Mouse (Mus musculus): ENCODE data around the gene Ttc33.

Gene Ttc33

DNA sequence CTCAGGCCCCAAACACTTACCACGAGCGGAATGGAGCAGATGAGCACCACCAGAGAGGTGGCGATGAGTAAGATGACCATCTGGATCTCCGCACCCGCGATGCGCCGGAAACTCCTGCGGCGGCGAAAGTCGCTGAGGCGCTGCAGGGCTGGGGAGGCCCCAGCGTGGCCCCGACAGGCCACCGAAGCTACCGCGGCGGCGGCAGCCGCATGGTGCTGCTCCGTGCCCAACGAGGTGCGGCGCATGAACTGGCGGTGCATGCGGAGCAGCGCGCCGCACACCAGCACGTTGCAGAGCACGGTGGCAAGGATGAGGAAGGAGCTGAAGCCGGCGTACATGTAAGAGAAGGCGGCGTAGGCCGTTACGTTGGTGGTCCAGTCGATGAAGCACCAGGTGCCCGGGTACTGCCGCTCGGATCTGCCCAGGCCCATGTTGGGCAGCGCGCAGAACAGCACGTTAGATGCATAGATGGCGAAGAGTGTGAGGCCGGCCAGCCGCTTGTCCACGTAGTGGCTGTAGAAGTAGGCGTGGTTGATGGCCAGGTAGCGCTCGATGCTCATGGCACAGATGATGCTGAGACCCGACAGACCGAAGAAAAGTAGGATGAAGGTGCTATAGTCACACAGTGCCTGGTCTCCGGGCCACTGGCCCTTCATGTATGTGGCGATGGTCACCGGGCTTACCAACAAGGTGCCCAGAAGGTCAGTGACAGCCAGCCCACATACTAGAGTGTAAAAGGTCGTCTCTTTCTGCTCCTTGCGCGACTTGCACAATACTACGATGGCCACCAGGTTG lies 57.1 kb downstream of the Ttc33 start:
- DNase-seq: peak; percentile 29

DNA sequence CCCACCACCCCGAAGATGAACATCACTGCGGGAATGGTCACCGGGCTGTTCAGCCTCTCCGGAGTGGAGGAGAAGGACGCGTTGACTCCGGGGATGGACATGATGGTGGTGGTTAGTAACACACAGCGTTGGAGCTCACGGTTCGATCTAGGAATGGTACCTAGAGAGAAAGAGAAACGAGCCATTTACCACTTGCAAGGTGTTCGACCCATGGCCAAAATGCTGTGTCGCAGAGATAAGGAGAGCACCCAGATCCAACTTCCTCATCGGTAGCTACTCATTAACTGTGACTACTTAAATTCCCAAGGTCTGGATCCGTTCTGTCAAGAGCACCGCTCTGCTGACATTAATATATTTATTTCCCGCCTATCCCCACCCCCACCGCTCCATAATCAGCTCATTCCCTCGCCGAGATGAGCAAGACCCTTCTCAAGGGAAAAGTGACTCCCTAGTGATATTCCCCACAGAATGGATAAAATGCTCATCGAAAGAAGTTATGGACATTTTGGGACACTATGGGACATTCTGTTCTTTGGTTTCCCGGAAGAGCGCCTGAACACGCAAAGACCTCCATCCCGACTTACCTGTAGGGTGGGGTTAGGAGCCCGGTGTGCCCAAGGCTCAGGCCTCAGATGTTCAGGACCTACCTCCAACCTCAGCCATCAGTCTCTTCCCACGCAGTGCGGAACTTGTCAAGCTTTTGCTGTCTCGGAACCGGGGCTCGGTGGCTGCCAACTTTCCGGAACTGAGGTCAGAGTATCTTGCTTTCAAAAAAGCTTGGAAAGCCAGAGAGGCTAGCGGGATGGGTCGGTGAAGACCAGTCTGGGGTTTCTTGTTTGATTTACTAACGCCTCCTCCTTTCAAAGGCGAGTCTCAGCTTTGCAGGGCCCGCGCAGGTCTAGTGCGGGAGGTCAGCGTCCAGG lies 58.0 kb downstream of the Ttc33 start:
- peak; percentile 32 for DNase-seq

DNA sequence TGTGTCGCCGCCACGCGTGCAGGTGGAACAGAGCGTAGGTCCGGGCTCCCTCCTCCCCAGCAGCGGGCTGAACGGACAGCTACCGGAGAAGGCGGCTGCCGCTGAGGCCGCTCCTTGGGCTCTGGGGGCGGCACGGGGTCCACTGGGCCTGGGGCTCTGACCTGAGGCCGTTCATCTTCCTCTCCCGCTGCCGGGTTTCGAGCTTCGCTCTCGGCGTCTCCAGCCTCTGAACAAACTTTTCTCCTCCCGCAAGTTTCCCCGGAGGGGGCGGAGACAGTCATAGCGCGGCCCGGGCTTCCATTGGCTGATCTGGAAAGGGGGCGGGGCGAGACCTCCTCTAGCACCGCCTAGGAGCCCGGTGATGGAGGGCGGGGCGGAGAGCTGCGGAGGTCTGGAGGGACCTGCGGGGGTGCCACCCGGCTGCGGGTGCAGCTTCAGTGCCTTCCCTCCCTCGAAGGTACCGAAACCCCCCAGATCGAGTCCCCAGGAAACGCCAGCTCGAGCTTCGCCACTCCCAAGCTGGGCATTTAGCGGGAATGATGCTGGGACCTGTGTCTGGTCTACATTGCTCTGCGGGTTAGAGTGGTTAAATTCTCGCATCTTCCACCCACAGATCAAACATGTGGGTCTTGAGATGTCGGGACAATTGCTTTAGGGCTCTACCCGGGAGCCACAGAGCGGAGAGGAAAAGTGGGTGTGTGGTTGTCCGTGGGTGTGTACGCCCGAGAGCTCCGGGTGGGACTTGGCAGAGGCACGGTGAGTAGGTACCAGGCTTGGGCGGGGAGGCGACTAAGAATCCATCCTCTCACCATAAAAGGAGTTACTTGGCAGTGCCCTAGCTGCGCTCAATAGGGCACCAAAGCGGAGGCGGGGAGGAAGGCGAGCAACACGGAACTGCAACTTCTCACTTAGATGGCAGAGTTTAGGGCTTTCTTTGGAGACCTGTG lies 58.9 kb downstream of the Ttc33 start, which contains the start of gene Ptger4:
Gene Ptger4, minus strand, starts transcription at position 229 of the 947 bp plus-strand sequence.
- peak; percentile 94 for DNase-seq

DNA sequence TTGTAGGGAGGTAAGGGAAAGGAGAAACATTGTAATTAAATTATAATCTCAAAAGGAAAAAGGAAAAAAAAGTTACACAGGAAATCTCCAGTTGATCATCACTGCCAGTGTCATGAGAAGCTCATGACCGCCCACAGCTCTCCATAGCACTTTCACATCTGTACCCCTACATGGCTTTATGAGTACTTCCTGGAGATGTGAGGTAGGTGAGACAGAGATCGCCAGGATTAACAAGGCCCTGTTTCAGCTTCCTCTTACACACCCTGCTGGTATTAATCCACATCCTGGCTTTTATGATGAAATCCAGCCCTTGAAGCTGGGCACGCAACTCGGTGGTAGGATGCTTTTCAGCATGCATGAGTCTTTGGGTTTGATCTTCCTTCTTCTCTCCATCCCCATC lies 64.9 kb downstream of the Ttc33 start:
- DNase-seq: no peak

DNA sequence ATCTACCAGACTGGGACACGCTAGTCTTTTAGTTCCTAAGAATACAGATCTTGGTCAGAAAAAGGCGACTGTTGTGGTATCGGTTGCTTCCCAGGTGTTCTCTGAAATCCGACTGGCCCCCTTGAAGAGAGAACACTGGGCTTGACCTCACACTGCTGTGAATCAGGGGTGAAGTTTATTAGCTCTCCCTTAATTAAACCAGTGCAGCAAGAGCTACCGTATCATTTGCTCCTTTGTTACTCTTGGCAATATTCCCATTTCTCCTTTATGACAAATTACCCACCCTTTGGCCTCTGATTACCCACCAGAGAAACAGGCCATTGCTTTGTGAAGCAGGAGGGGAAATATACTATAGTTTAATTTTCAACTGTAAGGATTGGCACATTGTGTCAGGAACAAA lies 74.9 kb downstream of the Ttc33 start:
- DNase-seq: no peak

DNA sequence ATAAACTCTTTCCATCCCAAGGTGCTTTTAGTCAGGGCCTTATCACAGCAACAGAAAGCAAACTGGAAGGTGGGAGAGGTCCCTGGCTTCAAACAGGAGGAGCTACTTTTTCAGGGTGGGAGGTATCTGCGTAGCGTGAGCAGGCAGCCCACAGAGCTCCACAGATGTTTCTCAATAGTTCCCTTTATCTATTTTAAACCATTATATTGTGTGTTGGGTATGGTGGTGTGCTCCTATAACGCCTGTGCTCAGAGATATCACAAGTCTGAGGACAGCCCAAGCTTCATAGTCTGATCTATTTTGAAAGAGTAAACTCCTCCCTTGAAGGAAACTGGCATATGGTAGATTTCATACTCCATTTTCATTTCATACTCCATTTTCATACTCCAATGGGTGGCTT lies 75.7 kb downstream of the Ttc33 start:
- no peak for DNase-seq

DNA sequence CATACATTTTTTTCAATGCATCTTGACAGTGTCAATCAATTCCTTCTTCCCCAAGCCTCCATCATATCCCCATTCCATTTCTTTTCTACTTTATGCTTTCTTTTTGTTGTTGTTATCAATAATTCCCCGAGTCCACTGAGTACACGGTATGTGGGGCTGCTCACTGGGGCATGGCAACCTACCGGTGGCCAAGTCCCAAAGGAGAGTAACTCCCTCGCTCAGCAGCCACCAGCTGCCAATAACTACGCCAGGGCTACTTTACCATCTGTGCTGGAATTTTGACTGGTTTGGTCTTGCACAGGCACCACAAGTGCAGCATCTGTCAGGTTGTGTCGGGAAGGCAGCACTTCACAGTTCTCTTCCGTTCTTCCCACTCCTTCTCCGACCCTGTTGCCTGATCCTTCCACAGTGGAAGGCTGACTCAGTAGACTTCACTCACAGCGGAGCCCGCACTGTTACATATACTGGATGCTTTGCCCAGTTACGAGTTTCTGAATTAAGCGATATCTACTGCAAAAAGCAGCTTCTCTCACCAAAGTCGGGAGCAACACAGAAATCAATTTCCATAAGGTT lies 76.9 kb downstream of the Ttc33 start:
- DNase-seq: peak; percentile 11

DNA sequence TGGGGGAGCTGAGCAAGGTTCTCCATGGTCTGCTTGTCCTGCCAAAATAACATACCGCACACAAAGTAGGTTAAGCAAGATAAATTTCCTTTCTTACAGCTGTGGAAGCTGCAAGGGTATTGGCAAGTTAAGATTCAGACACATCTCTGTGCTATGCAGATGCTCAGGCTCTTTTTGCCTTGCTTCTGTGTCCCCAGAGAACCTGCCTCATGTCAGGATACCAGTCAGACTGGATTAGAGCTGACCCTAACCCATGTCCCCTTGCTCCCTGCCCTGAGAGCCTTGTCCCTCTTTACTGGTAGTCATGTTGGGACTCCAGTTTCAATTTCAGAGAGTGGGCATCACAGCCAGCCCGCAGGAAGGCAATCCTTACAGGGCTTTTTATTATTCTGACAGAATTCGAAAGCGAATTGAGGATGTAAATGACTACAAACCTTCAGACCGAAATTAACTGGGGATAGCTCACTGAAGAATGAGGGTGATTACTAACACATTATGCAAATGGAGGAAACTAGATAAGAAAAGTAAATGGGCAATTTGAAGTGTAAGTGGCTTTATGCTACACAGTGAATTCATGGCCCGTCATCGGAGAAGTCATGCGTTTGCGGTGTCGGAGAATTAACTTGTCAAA lies 77.7 kb downstream of the Ttc33 start:
- no peak for DNase-seq

DNA sequence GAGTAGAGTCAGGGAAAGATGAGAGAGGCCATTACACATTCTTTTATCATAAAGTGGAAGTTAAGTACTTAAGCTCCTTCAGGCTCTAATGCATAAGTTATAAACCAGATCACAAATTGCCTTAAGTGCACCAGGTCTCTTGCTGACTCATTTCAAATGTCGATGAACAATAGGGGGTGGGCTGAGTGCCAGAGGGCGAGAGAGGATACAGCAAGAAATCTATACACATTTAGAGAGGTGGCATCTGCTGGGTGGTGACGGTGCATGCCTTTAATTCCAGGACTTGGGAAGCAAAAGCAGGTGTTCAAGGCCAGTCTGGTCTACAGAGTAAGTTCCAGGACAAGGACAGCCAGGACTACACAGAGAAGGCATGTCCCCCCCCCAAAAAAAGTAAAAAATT lies 80.8 kb downstream of the Ttc33 start:
- DNase-seq: no peak

Data from kidney, postnatal 14 days (tissue).